Mouse (Mus musculus) limb, embryonic 10.5 days (tissue): ENCODE measurements around the gene Sox10. TPM values are rescaled to one million over a fixed set of nuclear protein-coding genes. Genes with fewer than 3 reads are reported as not detected.

Experiments
- DNase-seq: peaks from one replicate; pipeline ENCODE4 v3.0.0-alpha.2; 2017; ENCODE audit warnings: low spot score
- H3K27ac ChIP-seq: fragments of 300-500 bp; sonication (generic); 2 replicates; pipeline ENCODE4 v1.5.1; 2016; ENCODE audit warnings: mild to moderate bottlenecking
- H3K27me3 ChIP-seq: fragments of 300-500 bp; sonication (generic); 2 replicates; pipeline ENCODE4 v1.6.1; 2016; ENCODE audit warnings: low read depth, mild to moderate bottlenecking; ENCODE audit not compliant: poor library complexity, severe bottlenecking
- H3K36me3 ChIP-seq: fragments of 300-500 bp; sonication (generic); 2 replicates; pipeline ENCODE4 v1.6.1; 2016; ENCODE audit warnings: mild to moderate bottlenecking, moderate library complexity
- H3K4me1 ChIP-seq: fragments of 300-500 bp; sonication (generic); 2 replicates; pipeline ENCODE4 v1.6.1; 2016
- H3K4me3 ChIP-seq: fragments of 300-500 bp; sonication (generic); 2 replicates; pipeline ENCODE4 v1.5.1; 2016; ENCODE audit warnings: mild to moderate bottlenecking, moderate library complexity
- H3K9me3 ChIP-seq: fragments of 300-500 bp; sonication (generic); replicated peaks from 2 replicates; pipeline ENCODE4 v1.6.1; 2016; ENCODE audit warnings: mild to moderate bottlenecking
- WGBS: fragments of 180-500 bp; shearing (Covaris S2); methylation state at CpG from one replicate; pipeline ENCODE4 v1.1.7; 2016; 5-methylcytosine and 5-hydroxymethylcytosine counted together
- polyA plus RNA-seq: library from polyadenylated mRNA; unstranded; fragments of >200 nt; fragmentation: Nextera tagmentation; extraction: Ambion mirVana; gene quantifications from 2 replicates; pipeline ENCODE4 v1.2.1, GENCODE M21; 2016

The Sox10 gene
- polyA plus RNA-seq, 1 experiment from 2014 or later, result 1.8 TPM

- Histone ChIP-seq H3K36me3 (no peaks in the 10 kb centered on the region), H3K4me3 (no peak overlapping the region), H3K27me3 (0 out of 2 replicates have a peak, but pooled peaks cover 6% of the 10 kb centered on the region), H3K27ac (peak overlapping the region; percentile 76), H3K4me1 (peaks cover 25% of the 10 kb centered on the region), H3K9me3 (no peaks in the 10 kb centered on the region)
- WGBS, result 48% methylated on average over 26 of the region's 27 CpGs
- DNase-seq, result no peak
These were observed 28.1 kb upstream of the Sox10 start for GRCm38 (mm10) chr15:79192885-79193845.

DNA sequence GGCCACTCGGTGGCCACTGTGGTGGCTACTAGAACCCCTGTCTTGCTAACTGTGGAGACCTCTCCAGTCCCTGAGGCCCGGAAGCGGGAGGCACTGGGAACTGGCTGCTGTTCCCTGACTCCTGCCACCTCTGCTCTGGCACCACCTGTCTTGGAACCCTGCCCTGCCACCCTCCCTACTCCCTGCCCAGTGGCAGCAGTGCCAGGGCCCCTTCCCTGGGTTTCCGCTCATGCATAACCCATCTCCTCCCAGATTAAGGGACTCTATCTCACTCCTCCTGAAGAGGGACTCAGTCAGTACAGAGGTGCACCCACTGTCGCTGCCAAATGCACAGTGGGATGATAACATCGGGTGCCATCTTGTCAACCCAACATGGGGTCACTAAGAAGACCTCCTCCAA lies 27.4 kb upstream of the Sox10 start:
- Histone ChIP-seq H3K9me3 (no peaks in the 10 kb centered on the region), H3K27ac (peak overlapping the region; percentile 76; the same call in 1 of the 2 replicates), H3K4me1 (peaks cover 25% of the 10 kb centered on the region), H3K27me3 (0 out of 2 replicates have a peak, but pooled peaks cover 6% of the 10 kb centered on the region), H3K36me3 (no peaks in the 10 kb centered on the region), H3K4me3 (no peak overlapping the region)
- DNase-seq, result no peak
- WGBS, result 89% methylated on average over 6 of the region's 6 CpGs

DNA sequence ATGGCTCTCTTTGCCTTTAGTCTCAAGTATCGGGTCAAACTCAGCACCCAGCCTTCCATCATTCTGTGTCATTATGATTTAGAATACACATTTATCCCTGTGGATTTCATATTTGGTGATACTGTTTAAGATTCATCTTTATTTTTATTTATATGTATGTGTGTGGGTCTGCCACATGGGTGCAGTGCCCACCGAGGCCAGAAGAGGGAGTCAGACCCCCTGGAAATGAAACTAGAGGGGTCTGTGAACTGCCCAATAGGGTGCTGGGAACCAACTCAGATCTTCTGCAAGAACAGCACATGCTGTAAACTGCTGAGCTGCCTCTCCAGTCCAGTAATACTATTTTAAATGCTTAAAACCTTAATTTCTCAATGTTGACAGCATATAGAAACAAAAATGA lies 26.4 kb upstream of the Sox10 start:
- no peak for DNase-seq
- Histone ChIP-seq H3K4me1 (peaks cover 25% of the 10 kb centered on the region), H3K4me3 (no peak overlapping the region), H3K27ac (no peak overlapping the region), H3K9me3 (no peaks in the 10 kb centered on the region), H3K27me3 (0 out of 2 replicates have a peak, but pooled peaks cover 3% of the 10 kb centered on the region), H3K36me3 (no peaks in the 10 kb centered on the region)
- 98% methylated on average over 2 of the region's 2 CpGs for WGBS

DNA sequence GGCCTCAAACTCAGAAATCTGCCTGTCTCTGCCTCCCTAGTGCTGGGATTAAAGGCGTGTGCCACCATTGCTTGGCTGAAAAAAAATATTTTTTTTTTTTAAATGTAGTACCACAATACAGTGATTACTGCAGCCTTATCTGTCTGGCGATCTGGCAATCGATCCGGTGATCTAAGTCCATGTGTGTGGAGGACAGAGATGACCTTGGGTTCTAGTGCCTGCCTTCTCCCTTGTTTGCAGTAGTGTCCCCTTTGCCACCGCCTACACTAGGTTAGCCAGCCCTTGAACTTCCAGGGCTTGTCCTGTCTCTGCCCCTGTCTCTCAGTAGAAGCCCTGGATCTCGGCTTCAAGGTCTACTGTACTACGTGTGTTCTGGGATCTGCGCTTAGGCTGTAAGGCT lies 22.8 kb upstream of the Sox10 start:
- Histone ChIP-seq H3K9me3 (no peaks in the 10 kb centered on the region), H3K36me3 (no peaks in the 10 kb centered on the region), H3K4me3 (no peak overlapping the region), H3K27ac (no peak overlapping the region), H3K4me1 (peaks cover 10% of the 10 kb centered on the region), H3K27me3 (no peaks in the 10 kb centered on the region)
- no peak for DNase-seq
- 91% methylated on average over 8 of the region's 8 CpGs for WGBS

DNA sequence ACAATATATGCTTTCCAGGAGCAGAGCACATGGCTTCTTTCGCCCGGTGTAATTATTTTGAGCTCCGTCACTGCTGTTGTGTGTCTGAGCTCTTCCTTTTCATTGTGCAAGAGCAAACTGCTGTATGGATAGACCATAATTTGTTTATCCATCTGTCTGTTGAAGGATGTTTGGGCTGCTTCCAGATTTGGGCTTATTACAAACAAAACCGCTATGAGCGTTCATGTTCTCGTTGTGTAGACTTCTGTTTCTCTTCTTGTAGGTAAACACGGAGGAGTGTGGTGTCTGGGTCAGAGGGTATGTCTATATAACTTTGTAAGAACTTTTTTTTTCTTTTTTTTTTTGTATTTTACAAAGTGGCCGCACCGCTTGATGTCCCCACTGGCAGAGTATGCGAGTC lies 20.2 kb upstream of the Sox10 start:
- H3K27ac ChIP-seq, result no peak overlapping the region
- WGBS, result 91% methylated on average over 10 of the region's 10 CpGs
- no peak for DNase-seq

DNA sequence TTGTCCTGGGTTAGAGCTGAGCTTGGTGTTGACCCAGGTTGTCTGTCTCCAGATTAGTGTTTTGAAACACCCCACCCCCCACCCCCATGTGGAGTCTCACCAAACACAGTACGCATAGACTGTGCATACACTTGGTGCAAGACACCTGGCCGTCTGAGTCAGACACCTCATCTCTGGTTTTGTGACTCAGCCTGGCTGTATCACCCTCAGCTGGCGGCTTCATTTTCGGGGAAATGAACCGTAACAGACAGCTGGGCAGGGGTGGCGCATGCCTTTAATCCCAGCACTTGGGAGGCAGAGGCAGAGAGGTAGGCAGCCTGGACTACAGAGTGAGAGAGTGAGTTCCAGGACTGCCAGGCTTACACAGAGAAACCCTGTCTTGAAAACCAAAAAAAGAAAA lies 11.9 kb upstream of the Sox10 start:
- no peak for DNase-seq
- WGBS, result 71% methylated on average over 6 of the region's 6 CpGs
- Histone ChIP-seq H3K27me3 (peaks cover 8% of the 10 kb centered on the region; the same call in 1 of the 2 replicates), H3K4me1 (peaks cover 11% of the 10 kb centered on the region), H3K4me3 (no peak overlapping the region), H3K27ac (no peak overlapping the region; the same call in 1 of the 2 replicates), H3K36me3 (no peaks in the 10 kb centered on the region), H3K9me3 (no peaks in the 10 kb centered on the region)

More for the DNA sequence above, 20.2 kb upstream of the Sox10 start:
- peaks cover 4% of the 10 kb centered on the region; the same call in 1 of the 2 replicates for H3K4me1 ChIP-seq
- H3K9me3 ChIP-seq, result no peaks in the 10 kb centered on the region
- no peaks in the 10 kb centered on the region for H3K36me3 ChIP-seq
- H3K27me3 ChIP-seq, result no peaks in the 10 kb centered on the region
- H3K4me3 ChIP-seq, result no peak overlapping the region

DNA sequence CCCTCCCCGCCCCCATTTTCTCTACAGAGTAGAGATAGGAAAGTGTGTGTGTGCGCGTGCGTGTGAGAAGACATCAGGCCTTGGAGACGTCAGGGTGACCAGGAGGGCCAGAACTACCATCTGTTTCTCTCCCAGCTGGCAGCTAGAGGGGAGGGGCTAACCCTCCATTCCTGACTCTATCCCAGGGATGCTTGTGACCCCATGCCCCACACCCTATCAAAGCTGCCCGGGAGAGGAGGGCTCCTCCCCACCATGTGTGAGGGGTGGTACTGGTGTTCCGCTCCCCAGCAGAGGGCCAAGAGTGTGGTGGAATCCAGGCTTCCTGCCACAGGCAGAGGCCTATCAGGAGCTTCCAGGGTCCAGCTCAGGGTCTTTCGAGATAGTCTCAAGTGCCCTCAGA lies 1.7 kb upstream of the Sox10 start:
- no peaks in the 10 kb centered on the region for H3K9me3 ChIP-seq
- H3K4me3 ChIP-seq, result no peak overlapping the region
- no peaks in the 10 kb centered on the region for H3K36me3 ChIP-seq
- peaks cover 54% of the 10 kb centered on the region for H3K4me1 ChIP-seq
- H3K27me3 ChIP-seq, result peaks cover 54% of the 10 kb centered on the region
- no peak overlapping the region for H3K27ac ChIP-seq
- DNase-seq, result no peak
- 32% methylated on average over 8 of the region's 8 CpGs for WGBS

DNA sequence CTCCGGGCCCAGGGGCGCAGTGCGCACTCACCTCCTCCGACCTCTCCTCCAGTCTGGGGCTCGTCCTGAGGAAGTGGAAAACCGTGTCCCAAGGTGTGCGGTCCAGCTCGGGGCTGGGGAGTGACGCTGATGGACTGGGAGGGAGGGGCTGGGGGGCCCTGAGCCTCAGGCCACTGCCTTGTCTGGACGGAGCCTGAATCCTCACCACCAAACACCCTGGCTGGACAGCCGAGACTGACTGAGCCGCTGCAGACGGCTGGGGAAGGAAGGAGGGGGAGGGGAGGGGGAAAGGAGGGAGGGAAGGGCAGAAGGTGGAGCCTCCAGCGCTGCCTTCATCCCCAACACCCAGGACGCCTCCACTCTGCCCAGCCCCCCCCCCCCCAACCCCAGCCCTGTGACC lies 789 bp downstream of the Sox10 start:
- 2% methylated on average over 13 of the region's 15 CpGs for WGBS
- peaks cover 79% of the 10 kb centered on the region for H3K27me3 ChIP-seq
- H3K4me3 ChIP-seq, result peak overlapping the region; percentile 36
- no peaks in the 10 kb centered on the region for H3K9me3 ChIP-seq
- no peaks in the 10 kb centered on the region for H3K36me3 ChIP-seq
- DNase-seq, result peak; percentile 43
- no peak overlapping the region for H3K27ac ChIP-seq
- H3K4me1 ChIP-seq, result peaks cover 46% of the 10 kb centered on the region

- peaks cover 93% of the 10 kb centered on the region for H3K27me3 ChIP-seq
- no peaks in the 10 kb centered on the region for H3K9me3 ChIP-seq
- no peak overlapping the region for H3K27ac ChIP-seq
- no peak for DNase-seq
- H3K36me3 ChIP-seq, result no peaks in the 10 kb centered on the region
- H3K4me1 ChIP-seq, result peaks cover 45% of the 10 kb centered on the region
- no peak overlapping the region for H3K4me3 ChIP-seq
- 44% methylated on average over 14 of the region's 14 CpGs for WGBS
These were observed 2.2 kb downstream of the Sox10 start for GRCm38 (mm10) chr15:79162822-79163221.

- 68% methylated on average over 7 of the region's 7 CpGs for WGBS
- Histone ChIP-seq H3K27me3 (peaks cover 98% of the 10 kb centered on the region), H3K36me3 (no peaks in the 10 kb centered on the region), H3K4me1 (peaks cover 41% of the 10 kb centered on the region), H3K4me3 (no peak overlapping the region), H3K9me3 (no peaks in the 10 kb centered on the region), H3K27ac (no peak overlapping the region)
- no peak for DNase-seq
These were observed 2.7 kb downstream of the Sox10 start for GRCm38 (mm10) chr15:79162301-79162700.

DNA sequence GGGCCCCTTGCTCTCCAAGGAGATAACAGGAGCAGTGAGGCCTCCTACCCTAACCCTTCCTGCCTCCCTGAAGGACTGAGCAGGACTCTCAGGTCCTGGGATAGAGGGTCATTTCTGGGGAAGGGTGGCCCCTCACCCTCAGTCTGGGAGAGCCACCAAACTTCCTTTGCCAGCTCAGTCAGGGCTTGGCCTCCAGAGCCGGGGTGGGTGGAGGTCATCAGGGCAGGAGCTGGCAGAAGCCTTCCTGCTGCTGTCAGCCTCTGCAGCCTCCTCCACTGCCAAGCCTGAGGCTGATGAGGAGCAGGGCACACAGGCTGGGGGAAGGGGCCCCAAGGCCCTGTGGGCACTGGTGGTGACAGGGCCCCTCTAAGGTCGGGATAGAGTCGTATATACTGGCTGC lies 9.5 kb downstream of the Sox10 start:
- Histone ChIP-seq H3K36me3 (peaks cover 29% of the 10 kb centered on the region), H3K27me3 (peaks cover 40% of the 10 kb centered on the region), H3K4me1 (peaks cover 41% of the 10 kb centered on the region), H3K9me3 (no peaks in the 10 kb centered on the region), H3K4me3 (no peak overlapping the region), H3K27ac (0 out of 2 replicates have a peak overlapping the region, but pooled peaks have one; percentile 40)
- no peak for DNase-seq
- WGBS, result 43% methylated on average over 3 of the region's 3 CpGs

- Histone ChIP-seq H3K27me3 (peaks cover 12% of the 10 kb centered on the region; the same call in 1 of the 2 replicates), H3K4me1 (peaks cover 36% of the 10 kb centered on the region), H3K4me3 (no peak overlapping the region), H3K27ac (peak overlapping the region; percentile 46), H3K36me3 (peaks cover 55% of the 10 kb centered on the region), H3K9me3 (no peaks in the 10 kb centered on the region)
- no peak for DNase-seq
- WGBS, result 61% methylated on average over 6 of the region's 6 CpGs
These were observed 12.3 kb downstream of the Sox10 start for GRCm38 (mm10) chr15:79152709-79153108.

DNA sequence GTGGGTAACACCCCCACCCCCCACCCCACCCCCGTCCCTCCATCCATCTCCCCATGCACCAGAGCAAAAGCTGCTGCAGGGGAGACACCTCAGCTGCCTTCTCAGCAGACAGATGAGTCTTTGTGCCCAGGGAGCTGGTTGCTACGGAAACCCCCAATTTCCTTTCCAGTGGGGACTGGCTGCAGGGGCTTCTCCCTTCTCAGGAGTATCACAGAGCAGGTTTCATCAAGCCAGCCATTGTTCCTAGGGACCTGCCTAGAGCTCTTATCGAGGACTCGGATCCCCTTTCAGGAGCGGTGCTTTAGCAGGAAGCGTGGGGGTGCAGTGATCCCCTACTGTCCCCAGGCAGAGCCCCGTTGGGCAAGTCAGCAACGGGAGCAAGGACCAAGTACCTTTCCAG lies 13.2 kb downstream of the Sox10 start:
- peaks cover 5% of the 10 kb centered on the region; the same call in 1 of the 2 replicates for H3K27me3 ChIP-seq
- no peak overlapping the region for H3K4me3 ChIP-seq
- 87% methylated on average over 8 of the region's 8 CpGs for WGBS
- no peak for DNase-seq
- H3K36me3 ChIP-seq, result peaks cover 63% of the 10 kb centered on the region
- peaks cover 36% of the 10 kb centered on the region for H3K4me1 ChIP-seq
- H3K27ac ChIP-seq, result peak overlapping the region; percentile 75
- H3K9me3 ChIP-seq, result no peaks in the 10 kb centered on the region
